Mouse (Mus musculus): ENCODE measurements around the gene AU040320. TPM values are rescaled to one million over a fixed set of nuclear protein-coding genes. Genes with fewer than 3 reads are reported as not detected.

AU040320 gene
- polyA plus RNA-seq, 1 experiment from 2014 or later, result 37.0 TPM

- Histone ChIP-seq H3K36me3 (peaks cover 14% of the 10 kb centered on the region; the same call in 1 of the 2 replicates), H3K4me2 (replicated peaks) (no peak overlapping the region), H3K27me3 (no peaks in the 10 kb centered on the region), H3K27ac (no peak overlapping the region), H3K4me3 (replicated peaks) (no peak overlapping the region), H3K9me3 (no peaks in the 10 kb centered on the region), H3K9ac (replicated peaks) (no peak overlapping the region), H3K4me1 (replicated peaks) (no peaks in the 10 kb centered on the region)
- ATAC-seq, result no peak
- 98% methylated on average over 4 of the region's 4 CpGs for WGBS
Observed at GRCm38 (mm10) chr4:126770831-126771230, 17.5 kb downstream of the AU040320 start.

DNA sequence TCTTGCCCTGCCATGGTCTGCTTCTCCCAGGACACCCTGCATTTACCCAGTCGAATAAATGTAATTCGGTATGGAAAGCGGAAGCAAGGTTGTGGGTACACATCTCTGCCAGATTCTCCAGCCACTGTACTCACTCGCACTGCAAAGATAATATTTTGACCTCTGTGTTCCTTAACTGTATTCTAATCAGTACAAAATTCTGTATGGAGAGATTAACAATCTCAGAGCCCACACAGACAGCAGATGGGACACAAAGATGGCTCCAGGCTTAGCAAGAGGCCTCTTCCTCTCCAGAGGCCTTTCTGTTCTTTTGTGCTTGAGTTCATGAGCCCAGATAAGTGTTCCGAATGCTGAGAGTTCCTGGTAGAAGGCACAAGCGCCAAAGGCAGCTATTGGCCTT, 20.5 kb downstream of the AU040320 start:
- H3K27ac ChIP-seq, result no peak overlapping the region
- no peaks in the 10 kb centered on the region for H3K9me3 ChIP-seq
- WGBS, result 89% methylated on average over 6 of the region's 6 CpGs
- H3K4me1 ChIP-seq (replicated peaks), result peaks cover 11% of the 10 kb centered on the region
- H3K4me3 ChIP-seq (replicated peaks), result no peak overlapping the region
- no peak overlapping the region for H3K4me2 ChIP-seq (replicated peaks)
- peaks cover 10% of the 10 kb centered on the region; the same call in 1 of the 2 replicates for H3K36me3 ChIP-seq
- no peak for ATAC-seq
- H3K27me3 ChIP-seq, result no peaks in the 10 kb centered on the region
- H3K9ac ChIP-seq (replicated peaks), result no peak overlapping the region

DNA sequence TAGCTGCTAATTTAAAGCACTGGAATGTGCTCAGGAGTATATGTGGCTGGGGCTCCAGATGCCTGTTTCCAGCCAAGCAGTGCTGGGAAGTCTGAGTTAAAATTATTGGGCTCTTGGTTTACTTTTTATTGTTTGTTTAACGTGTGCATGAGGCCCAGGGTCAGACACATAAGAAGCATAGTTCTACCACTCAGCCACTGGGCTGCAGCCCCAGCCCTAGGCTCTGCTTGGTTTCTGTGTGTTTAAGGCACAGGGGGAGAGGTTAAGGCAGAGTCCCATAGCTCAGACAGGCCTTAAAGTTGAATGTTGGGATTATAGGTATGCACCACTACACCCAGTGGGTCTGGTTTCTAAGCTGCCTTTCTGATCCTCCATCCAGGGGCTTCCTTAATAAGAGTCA, 21.8 kb downstream of the AU040320 start:
- Histone ChIP-seq H3K4me3 (replicated peaks) (no peak overlapping the region), H3K4me2 (replicated peaks) (no peak overlapping the region), H3K9ac (replicated peaks) (no peak overlapping the region), H3K9me3 (no peaks in the 10 kb centered on the region), H3K36me3 (no peaks in the 10 kb centered on the region), H3K4me1 (replicated peaks) (peaks cover 24% of the 10 kb centered on the region), H3K27me3 (no peaks in the 10 kb centered on the region), H3K27ac (no peak overlapping the region)
- no peak for ATAC-seq
- WGBS, result 86% methylated on average over 1 of the region's 1 CpGs

GRCm38 (mm10) chr4:126779148-126779581, 25.8 kb downstream of the AU040320 start:
- H3K9ac ChIP-seq (replicated peaks), result no peak overlapping the region
- H3K4me1 ChIP-seq (replicated peaks), result peaks cover 44% of the 10 kb centered on the region
- ATAC-seq, result peak; percentile 84

GRCm38 (mm10) chr4:126779826-126780775, 26.8 kb downstream of the AU040320 start:
- H3K4me1 ChIP-seq (replicated peaks), result peaks cover 44% of the 10 kb centered on the region
- no peak overlapping the region for H3K4me3 ChIP-seq (replicated peaks)
- H3K27me3 ChIP-seq, result no peaks in the 10 kb centered on the region
- peak overlapping the region; percentile 20 for H3K4me2 ChIP-seq (replicated peaks)
- H3K36me3 ChIP-seq, result no peaks in the 10 kb centered on the region
- H3K9ac ChIP-seq (replicated peaks), result 0 out of 2 replicates have a peak overlapping the region, but pooled peaks have one; percentile 11
- no peaks in the 10 kb centered on the region for H3K9me3 ChIP-seq
- ATAC-seq, result peak; percentile 35; the same call in 1 of the 2 replicates
- peak overlapping the region; percentile 82 for H3K27ac ChIP-seq
- 24% methylated on average over 12 of the region's 12 CpGs for WGBS

More at GRCm38 (mm10) chr4:126779148-126779581, 25.8 kb downstream of the AU040320 start:
- Histone ChIP-seq H3K4me3 (replicated peaks) (no peak overlapping the region), H3K9me3 (no peaks in the 10 kb centered on the region), H3K36me3 (no peaks in the 10 kb centered on the region), H3K4me2 (replicated peaks) (peak overlapping the region; percentile 32; the same call in 1 of the 2 replicates), H3K27me3 (no peaks in the 10 kb centered on the region), H3K27ac (peak overlapping the region; percentile 82)
- 27% methylated on average over 8 of the region's 8 CpGs for WGBS

- Histone ChIP-seq H3K27ac (no peak overlapping the region), H3K9me3 (no peaks in the 10 kb centered on the region), H3K4me1 (replicated peaks) (peaks cover 44% of the 10 kb centered on the region), H3K36me3 (0 out of 2 replicates have a peak, but pooled peaks cover under 1% of the 10 kb centered on the region), H3K9ac (replicated peaks) (no peak overlapping the region), H3K4me2 (replicated peaks) (no peak overlapping the region), H3K4me3 (replicated peaks) (no peak overlapping the region), H3K27me3 (no peaks in the 10 kb centered on the region)
- ATAC-seq, result no peak
- WGBS, result 62% methylated on average over 3 of the region's 3 CpGs
Observed at GRCm38 (mm10) chr4:126781871-126782270, 28.5 kb downstream of the AU040320 start.

DNA sequence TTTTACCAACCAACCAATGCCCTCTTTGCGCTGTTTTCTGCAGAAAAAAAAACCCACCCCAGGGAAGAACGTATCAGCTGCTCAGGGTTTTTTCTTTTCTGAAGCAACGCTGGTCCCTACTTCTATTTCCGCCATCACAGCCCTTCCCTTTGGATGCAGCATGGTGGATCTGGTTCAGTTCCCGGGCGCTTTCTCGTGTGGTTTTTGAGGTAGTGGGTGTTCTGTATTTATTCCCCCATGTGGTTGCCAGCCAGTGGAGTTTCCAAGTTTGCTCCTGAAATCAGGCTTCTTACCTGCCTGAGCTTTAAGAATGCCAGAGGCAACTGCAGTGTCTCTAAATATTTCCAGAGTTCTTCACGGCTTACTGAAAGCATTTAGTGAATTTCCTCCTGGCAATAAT, 29.2 kb downstream of the AU040320 start:
- H3K27ac ChIP-seq, result no peak overlapping the region

DNA sequence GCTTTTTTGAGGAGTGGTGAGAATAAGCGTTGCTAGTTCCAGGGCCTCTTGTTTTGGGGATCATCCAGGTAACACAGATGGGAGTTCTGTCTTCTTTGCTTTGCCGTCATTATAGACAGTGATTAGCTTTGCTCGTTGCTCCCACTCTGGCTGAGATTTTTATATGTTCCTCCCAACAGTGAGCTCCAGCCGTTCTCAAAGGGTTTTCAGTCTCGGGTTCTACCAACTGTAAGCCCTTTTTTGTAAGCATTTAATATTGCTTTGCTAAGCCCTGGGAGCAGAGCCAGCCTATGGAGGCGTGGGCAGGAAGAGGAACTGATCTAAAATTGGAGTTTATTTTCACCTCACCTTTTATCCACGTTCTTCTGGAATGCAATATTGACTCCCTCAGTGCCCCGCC, 29.7 kb downstream of the AU040320 start:
- no peak overlapping the region for H3K4me3 ChIP-seq (replicated peaks)
- peaks cover 39% of the 10 kb centered on the region for H3K4me1 ChIP-seq (replicated peaks)
- no peak overlapping the region for H3K27ac ChIP-seq
- no peak for ATAC-seq
- peaks cover 4% of the 10 kb centered on the region; the same call in 1 of the 2 replicates for H3K36me3 ChIP-seq
- H3K9ac ChIP-seq (replicated peaks), result no peak overlapping the region
- no peak overlapping the region for H3K4me2 ChIP-seq (replicated peaks)
- no peaks in the 10 kb centered on the region for H3K9me3 ChIP-seq
- WGBS, result 82% methylated on average over 8 of the region's 8 CpGs
- no peaks in the 10 kb centered on the region for H3K27me3 ChIP-seq

More for the DNA sequence above, 29.2 kb downstream of the AU040320 start:
- Histone ChIP-seq H3K27me3 (no peaks in the 10 kb centered on the region), H3K4me1 (replicated peaks) (peaks cover 41% of the 10 kb centered on the region), H3K9ac (replicated peaks) (no peak overlapping the region), H3K4me3 (replicated peaks) (no peak overlapping the region), H3K36me3 (peaks cover 4% of the 10 kb centered on the region; the same call in 1 of the 2 replicates), H3K4me2 (replicated peaks) (no peak overlapping the region), H3K9me3 (no peaks in the 10 kb centered on the region)
- no peak for ATAC-seq
- WGBS, result 91% methylated on average over 8 of the region's 8 CpGs

DNA sequence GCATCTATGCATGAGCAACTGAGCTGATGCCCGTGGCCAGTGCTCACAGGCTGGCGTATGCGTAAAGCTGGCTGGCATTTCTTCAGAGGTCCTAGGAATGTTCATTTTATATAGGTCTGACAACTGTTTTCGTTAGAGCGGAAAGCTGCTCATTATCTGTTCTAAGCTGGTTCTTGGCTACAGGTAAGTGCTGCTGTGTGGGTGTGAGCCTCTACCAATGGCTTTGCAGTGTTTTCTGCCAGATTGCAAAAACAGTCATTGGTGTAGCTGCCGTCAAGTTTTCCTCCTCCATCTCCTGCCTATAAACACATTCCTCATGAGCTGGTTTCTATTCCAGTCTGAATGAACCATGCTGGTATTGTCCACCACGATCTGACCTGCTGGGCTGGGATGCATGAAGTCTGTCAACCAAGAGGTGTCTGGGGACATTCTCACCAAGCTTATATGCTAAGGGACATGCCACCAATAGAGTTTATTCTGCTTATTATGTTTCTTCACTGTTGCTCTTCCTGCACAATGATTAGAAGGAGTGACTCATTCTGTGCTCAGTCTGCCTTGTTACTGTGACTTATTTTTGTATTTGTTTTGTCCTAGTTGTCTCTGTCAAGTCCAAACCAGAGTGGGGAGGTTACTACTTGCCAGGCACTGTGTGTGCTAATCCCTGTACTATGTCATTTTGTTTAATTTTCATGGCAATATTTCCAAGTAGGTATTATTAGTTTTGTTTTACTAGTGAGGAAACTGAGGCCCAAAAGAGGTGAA, 39.2 kb downstream of the AU040320 start:
- no peaks in the 10 kb centered on the region for H3K27me3 ChIP-seq
- 93% methylated on average over 7 of the region's 7 CpGs for WGBS
- no peak overlapping the region for H3K27ac ChIP-seq
- H3K4me3 ChIP-seq (replicated peaks), result no peak overlapping the region
- no peaks in the 10 kb centered on the region for H3K9me3 ChIP-seq
- no peak overlapping the region for H3K4me2 ChIP-seq (replicated peaks)
- ATAC-seq, result no peak
- H3K36me3 ChIP-seq, result peaks cover 40% of the 10 kb centered on the region
- H3K4me1 ChIP-seq (replicated peaks), result no peaks in the 10 kb centered on the region
- H3K9ac ChIP-seq (replicated peaks), result no peak overlapping the region

- 98% methylated on average over 8 of the region's 8 CpGs for WGBS
Observed at GRCm38 (mm10) chr4:126802174-126802573, 48.8 kb downstream of the AU040320 start.

DNA sequence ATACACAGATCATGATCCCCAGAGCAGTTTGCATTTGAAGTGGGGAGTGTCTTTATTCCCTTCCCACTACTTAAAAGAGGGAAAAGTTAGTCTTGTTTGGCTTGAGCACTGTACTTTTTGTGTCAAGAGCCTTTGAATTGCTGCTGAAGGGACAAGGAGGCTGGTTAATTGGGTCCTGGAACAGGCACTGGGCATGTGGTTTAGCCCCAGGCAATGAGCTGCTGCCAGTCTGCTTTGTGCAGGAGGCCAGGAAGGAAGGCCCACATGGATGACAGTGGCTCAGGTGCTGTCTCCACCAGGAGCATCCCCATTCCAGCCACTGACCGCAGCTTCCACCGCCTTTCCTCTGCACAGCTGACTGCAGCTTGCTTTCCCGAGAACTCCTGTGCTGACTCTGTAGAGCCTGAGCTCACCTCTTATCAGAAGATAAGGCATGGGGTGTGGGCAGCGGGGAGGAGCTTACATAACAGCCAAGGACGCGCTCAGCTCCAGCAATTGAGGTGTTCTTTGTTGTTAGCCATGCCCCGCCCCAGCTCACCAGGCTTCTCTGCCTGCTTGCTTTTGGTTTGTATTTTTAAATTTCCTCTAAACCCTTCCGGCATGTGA, 50.0 kb downstream of the AU040320 start:
- Histone ChIP-seq H3K9ac (replicated peaks) (no peak overlapping the region; the same call in 1 of the 2 replicates), H3K27ac (peak overlapping the region; percentile 52), H3K4me2 (replicated peaks) (no peak overlapping the region), H3K4me1 (replicated peaks) (peaks cover 12% of the 10 kb centered on the region), H3K9me3 (no peaks in the 10 kb centered on the region), H3K4me3 (replicated peaks) (no peak overlapping the region), H3K36me3 (0 out of 2 replicates have a peak, but pooled peaks cover 3% of the 10 kb centered on the region), H3K27me3 (no peaks in the 10 kb centered on the region)
- no peak for ATAC-seq
- 41% methylated on average over 8 of the region's 8 CpGs for WGBS

More at GRCm38 (mm10) chr4:126802174-126802573, 48.8 kb downstream of the AU040320 start:
- Histone ChIP-seq H3K27ac (no peak overlapping the region), H3K36me3 (0 out of 2 replicates have a peak, but pooled peaks cover 3% of the 10 kb centered on the region), H3K4me2 (replicated peaks) (no peak overlapping the region), H3K4me3 (replicated peaks) (no peak overlapping the region), H3K9ac (replicated peaks) (no peak overlapping the region), H3K27me3 (no peaks in the 10 kb centered on the region), H3K4me1 (replicated peaks) (peaks cover 12% of the 10 kb centered on the region), H3K9me3 (no peaks in the 10 kb centered on the region)
- ATAC-seq, result no peak

Measured in midbrain, embryonic 13.5 days (tissue).